Mouse (Mus musculus): ENCODE data around the gene Klk1b5.

DNA sequence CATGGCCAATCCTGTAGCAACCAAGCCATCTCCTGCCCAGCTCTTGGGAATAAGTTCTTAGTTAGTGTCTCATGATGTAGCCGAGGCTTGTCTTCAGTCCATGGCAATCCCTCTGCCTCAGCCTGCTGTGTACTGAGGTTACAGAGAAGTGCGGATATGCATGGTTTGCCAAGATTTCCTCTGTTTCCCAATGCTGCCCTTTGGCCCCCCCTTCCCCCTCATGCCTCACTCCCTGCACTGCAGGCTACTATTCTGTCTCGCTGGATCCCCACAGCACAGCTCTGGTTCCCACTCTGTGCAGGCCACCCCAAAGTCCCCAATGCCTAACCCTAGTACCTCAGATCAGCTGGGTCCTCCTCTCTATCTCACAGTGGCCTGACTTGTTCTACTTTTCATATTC is 7.4 kb upstream of the Klk1b5 start:
- TF ChIP-seq CTCF (IDR thresholded peaks at IDR 0.05; ENCODE audit: low read depth), result no peak
- no peak for TF ChIP-seq EP300 (IDR thresholded peaks at IDR 0.05; ENCODE audit: low read depth)

Data from liver, embryonic 14.5 days (tissue).